Mouse (Mus musculus) G1E (cell line): Measurements from ENCODE around the gene Stx8. TPM values are rescaled to one million over a fixed set of nuclear protein-coding genes. Genes with fewer than 3 reads are reported as not detected.

Source experiments
- ATAC-seq: 2 replicates; pipeline ENCODE4 v1.8.0; 2016; ENCODE audit warnings: mild to moderate bottlenecking; ENCODE audit not compliant: insufficient number of reproducible peaks, poor library complexity, low FRiP score, severe bottlenecking; ENCODE audit errors: extremely low read depth
- DNase-seq: peaks from one replicate; pipeline ENCODE4 v3.0.0; 2012; ENCODE audit warnings: low spot score
- H3K27me3 ChIP-seq: 2 replicates; pipeline ENCODE4 v1.6.1; 2012; ENCODE audit warnings: mild to moderate bottlenecking, low read length, inconsistent platforms; ENCODE audit not compliant: insufficient read depth
- H3K36me3 ChIP-seq: replicated peaks from 2 replicates; pipeline ENCODE3; 2012; ENCODE audit warnings: mild to moderate bottlenecking, inconsistent platforms
- H3K4me1 ChIP-seq: 2 replicates; pipeline ENCODE4 v1.6.1; 2012; ENCODE audit warnings: low read depth, low read length, inconsistent platforms, mixed read lengths; ENCODE audit not compliant: insufficient read depth
- H3K4me3 ChIP-seq: 2 replicates; pipeline ENCODE4 v1.5.1; 2012; ENCODE audit warnings: low read depth, mild to moderate bottlenecking, inconsistent platforms, low read length, moderate library complexity, mixed read lengths
- H3K9me3 ChIP-seq: replicated peaks from 2 replicates; pipeline ENCODE4 v1.6.1; 2012; ENCODE audit warnings: inconsistent platforms
- CTCF ChIP-seq: IDR thresholded peaks from 2 replicates; pipeline ENCODE4 v1.5.1; 2012; ENCODE audit warnings: low read depth, low read length, inconsistent platforms, mixed read lengths
- GATA1 ChIP-seq: IDR thresholded peaks from 2 replicates; pipeline ENCODE4 v1.6.1; 2012; ENCODE audit warnings: borderline replicate concordance, low read length, inconsistent platforms, mixed read lengths
- GATA2 ChIP-seq: IDR thresholded peaks from 2 replicates; pipeline ENCODE4 v1.6.1; 2012; ENCODE audit warnings: low read depth, low read length, inconsistent platforms, borderline replicate concordance
- POLR2AphosphoS5 ChIP-seq: IDR thresholded peaks from 2 replicates; pipeline ENCODE4 v1.6.1; 2012; ENCODE audit warnings: low read depth, low read length, inconsistent platforms; ENCODE audit not compliant: insufficient replicate concordance
- TAL1 ChIP-seq: conservative IDR thresholded peaks from 2 replicates; pipeline ENCODE4 v1.6.1; 2012; ENCODE audit warnings: low read depth, low read length, inconsistent platforms, mixed read lengths
- polyA plus RNA-seq: library from polyadenylated mRNA; stranded (reverse); fragments of >175 nt; gene quantifications from 2 replicates; pipeline ENCODE4 v1.2.3, GENCODE M21; 2012
- total RNA-seq, 2 experiments: library from RNA; stranded (forward) in 1 of 2; stranded (reverse) in 1 of 2; fragments of 200-1000 nt in 1 of 2; fragments of >200 nt in 1 of 2; fragmentation: Nextera tagmentation in 1 of 2; gene quantifications; 2 replicates each; pipeline ENCODE4 v1.2.3; 2014 to 2017

The Stx8 gene
- total and polyA plus RNA-seq, 3 experiments = 1.6 to 62.2 (median 40.1) TPM

GRCm38 (mm10) chr11:68164408-68164807 lies 198.4 kb downstream of the Stx8 start:
- H3K36me3 ChIP-seq = peaks cover 5% of the 10 kb centered on the region
- H3K9me3 ChIP-seq = no peaks in the 10 kb centered on the region
- no peak overlapping the region for H3K4me3 ChIP-seq
- ATAC-seq = no peak
- no peaks in the 10 kb centered on the region for H3K27me3 ChIP-seq
- DNase-seq = no peak
- TF ChIP-seq TAL1 (no peak), POLR2AphosphoS5 (no peak), GATA1 (no peak), CTCF (no peak), GATA2 (no peak)
- no peaks in the 10 kb centered on the region for H3K4me1 ChIP-seq

GRCm38 (mm10) chr11:68168427-68168826 lies 202.4 kb downstream of the Stx8 start:
- Histone ChIP-seq H3K4me1 (no peaks in the 10 kb centered on the region), H3K36me3 (no peaks in the 10 kb centered on the region), H3K4me3 (no peak overlapping the region), H3K27me3 (no peaks in the 10 kb centered on the region), H3K9me3 (no peaks in the 10 kb centered on the region)
- DNase-seq (no peak), ATAC-seq (no peak)
- TF ChIP-seq POLR2AphosphoS5 (no peak), GATA1 (no peak), GATA2 (no peak)

GRCm38 (mm10) chr11:68171973-68172647 lies 206.1 kb downstream of the Stx8 start:
- no peak for DNase-seq
- no peak for ATAC-seq
- Histone ChIP-seq H3K9me3 (no peaks in the 10 kb centered on the region), H3K4me1 (no peaks in the 10 kb centered on the region), H3K4me3 (no peak overlapping the region), H3K27me3 (no peaks in the 10 kb centered on the region), H3K36me3 (peaks cover 5% of the 10 kb centered on the region)
- TF ChIP-seq POLR2AphosphoS5 (no peak), GATA2 (no peak), GATA1 (no peak), TAL1 (no peak), CTCF (no peak)

- Histone ChIP-seq H3K36me3 (peaks cover 5% of the 10 kb centered on the region), H3K4me3 (no peak overlapping the region), H3K9me3 (no peaks in the 10 kb centered on the region), H3K4me1 (no peaks in the 10 kb centered on the region), H3K27me3 (no peaks in the 10 kb centered on the region)
- no peak for TF ChIP-seq GATA1
- TF ChIP-seq GATA2 = no peak
- TF ChIP-seq POLR2AphosphoS5 = no peak
- TF ChIP-seq TAL1 = no peak
- no peak for TF ChIP-seq CTCF
- ATAC-seq (no peak), DNase-seq (no peak)
Observed at GRCm38 (mm10) chr11:68172648-68173045, 206.7 kb downstream of the Stx8 start.

GRCm38 (mm10) chr11:68176550-68176949 lies 210.6 kb downstream of the Stx8 start:
- ATAC-seq = no peak
- Histone ChIP-seq H3K4me3 (no peak overlapping the region), H3K4me1 (no peaks in the 10 kb centered on the region), H3K9me3 (no peaks in the 10 kb centered on the region), H3K36me3 (peaks cover 5% of the 10 kb centered on the region), H3K27me3 (no peaks in the 10 kb centered on the region)
- no peak for DNase-seq
- no peak for TF ChIP-seq GATA1
- no peak for TF ChIP-seq CTCF
- no peak for TF ChIP-seq TAL1
- TF ChIP-seq POLR2AphosphoS5 = no peak
- TF ChIP-seq GATA2 = no peak

- DNase-seq (no peak), ATAC-seq (no peak)
- no peaks in the 10 kb centered on the region for H3K27me3 ChIP-seq
Observed at GRCm38 (mm10) chr11:68177415-68177814, 211.4 kb downstream of the Stx8 start.

GRCm38 (mm10) chr11:68185647-68186046 lies 219.7 kb downstream of the Stx8 start:
- Histone ChIP-seq H3K4me3 (no peak overlapping the region), H3K36me3 (peaks cover 2% of the 10 kb centered on the region), H3K27me3 (no peaks in the 10 kb centered on the region), H3K4me1 (no peaks in the 10 kb centered on the region), H3K9me3 (no peaks in the 10 kb centered on the region)
- TF ChIP-seq GATA1 (no peak), CTCF (no peak), TAL1 (no peak), GATA2 (no peak), POLR2AphosphoS5 (no peak)
- no peak for DNase-seq
- no peak for ATAC-seq

More at GRCm38 (mm10) chr11:68177415-68177814, 211.4 kb downstream of the Stx8 start:
- Histone ChIP-seq H3K4me1 (no peaks in the 10 kb centered on the region), H3K9me3 (no peaks in the 10 kb centered on the region), H3K36me3 (peaks cover 5% of the 10 kb centered on the region), H3K4me3 (no peak overlapping the region)
- TF ChIP-seq GATA1 = no peak
- no peak for TF ChIP-seq CTCF
- TF ChIP-seq POLR2AphosphoS5 = no peak
- no peak for TF ChIP-seq TAL1
